11 mouse cellular contexts compared by ENCODE assay signal in genomic region chr5:112859379-112860035, GRCm38 (mm10). TPM values are rescaled to one million over a fixed set of nuclear protein-coding genes. Genes with fewer than 3 reads are reported as not detected.
DNase-seq lines count a peak whose midpoint lies in the region; ATAC-seq lines count a peak whose summit lies in the region.
"Had no signal": no experiment of that assay in that cellular context is flagged by ENCODE, and none has a peak within 500 bp of the region (broad histone marks: within the 10 kb centered on the region; RNA-seq: fewer than 3 reads in every experiment).

No protein-coding gene starts in this region.

- no peaks in the 10 kb centered on the region for H3K4me1 ChIP-seq in embryonic facial prominence, embryonic 14.5 days (ENCODE audit: control insufficient read depth, insufficient read depth, low read length)
- peaks cover 9% of the 10 kb centered on the region; the same call in 1 of the 2 replicates for H3K4me1 ChIP-seq in embryonic facial prominence, embryonic 10.5 days
- peaks cover 16% of the 10 kb centered on the region for H3K4me1 ChIP-seq in hindbrain, embryonic 15.5 days (replicated peaks)
- H3K4me1 ChIP-seq in lung, embryonic 16.5 days (replicated peaks; ENCODE audit: control insufficient read depth, insufficient read depth, low read length) = peaks cover 2% of the 10 kb centered on the region
- H3K4me1 ChIP-seq: embryonic facial prominence, embryonic 12.5 days; liver, embryonic 15.5 days had no signal

- no peak overlapping the region for H3K27ac ChIP-seq in embryonic facial prominence, embryonic 14.5 days (replicated peaks; ENCODE audit: low read depth, low read length)
- no peak overlapping the region for H3K27ac ChIP-seq in embryonic facial prominence, embryonic 10.5 days (replicated peaks)
- H3K27ac ChIP-seq in hindbrain, embryonic 15.5 days (replicated peaks) = peak overlapping the region; percentile 60
- H3K27ac ChIP-seq in lung, embryonic 16.5 days (ENCODE audit: low read length) = no peak overlapping the region
- H3K27ac ChIP-seq: embryonic facial prominence, embryonic 12.5 days; liver, embryonic 15.5 days had no signal

- no peaks in the 10 kb centered on the region for H3K9me3 ChIP-seq in embryonic facial prominence, embryonic 14.5 days (ENCODE audit: control insufficient read depth, low read length)
- H3K9me3 ChIP-seq in embryonic facial prominence, embryonic 10.5 days = no peaks in the 10 kb centered on the region
- no peaks in the 10 kb centered on the region for H3K9me3 ChIP-seq in hindbrain, embryonic 15.5 days
- H3K9me3 ChIP-seq in lung, embryonic 16.5 days (ENCODE audit: control insufficient read depth, low read length) = no peaks in the 10 kb centered on the region
- H3K9me3 ChIP-seq: embryonic facial prominence, embryonic 12.5 days; liver, embryonic 15.5 days had no signal

- no peak overlapping the region for H3K4me3 ChIP-seq in embryonic facial prominence, embryonic 14.5 days (ENCODE audit: low read depth, low read length)
- no peak overlapping the region for H3K4me3 ChIP-seq in embryonic facial prominence, embryonic 10.5 days
- no peak overlapping the region for H3K4me3 ChIP-seq in hindbrain, embryonic 15.5 days
- H3K4me3 ChIP-seq in lung, embryonic 16.5 days (ENCODE audit: low read length) = no peak overlapping the region
- H3K4me3 ChIP-seq: embryonic facial prominence, embryonic 12.5 days; liver, embryonic 15.5 days had no signal

- H3K9ac ChIP-seq in embryonic facial prominence, embryonic 14.5 days (ENCODE audit: low read depth, low read length) = no peak overlapping the region
- H3K9ac ChIP-seq in hindbrain, embryonic 15.5 days = no peak overlapping the region
- H3K9ac ChIP-seq in lung, embryonic 16.5 days (ENCODE audit: low read length) = no peak overlapping the region
- H3K9ac ChIP-seq: embryonic facial prominence, embryonic 12.5 days; liver, embryonic 15.5 days had no signal

- H3K4me2 ChIP-seq in embryonic facial prominence, embryonic 14.5 days (ENCODE audit: low read depth, low read length) = no peak overlapping the region
- H3K4me2 ChIP-seq in hindbrain, embryonic 15.5 days = no peak overlapping the region
- no peak overlapping the region for H3K4me2 ChIP-seq in lung, embryonic 16.5 days (ENCODE audit: low read depth, low read length)
- H3K4me2 ChIP-seq: embryonic facial prominence, embryonic 12.5 days; liver, embryonic 15.5 days had no signal

- 58% methylated on average over 12 of the region's 12 CpGs for WGBS in embryonic facial prominence, embryonic 14.5 days
- WGBS in embryonic facial prominence, embryonic 10.5 days = 59% methylated on average over 12 of the region's 12 CpGs
- 16% methylated on average over 12 of the region's 12 CpGs for WGBS in hindbrain, embryonic 15.5 days
- WGBS in lung, embryonic 16.5 days = 24% methylated on average over 12 of the region's 12 CpGs

- no peaks in the 10 kb centered on the region for H3K36me3 ChIP-seq in embryonic facial prominence, embryonic 14.5 days (ENCODE audit: control insufficient read depth, insufficient read depth, low read length)
- no peaks in the 10 kb centered on the region for H3K36me3 ChIP-seq in embryonic facial prominence, embryonic 10.5 days (replicated peaks)
- no peaks in the 10 kb centered on the region for H3K36me3 ChIP-seq in hindbrain, embryonic 15.5 days
- H3K36me3 ChIP-seq in lung, embryonic 16.5 days (ENCODE audit: control insufficient read depth, insufficient read depth, low read length) = no peaks in the 10 kb centered on the region
- H3K36me3 ChIP-seq: embryonic facial prominence, embryonic 12.5 days; liver, embryonic 15.5 days had no signal

- 0 out of 2 replicates have a peak, but pooled peaks have one; percentile 18 for ATAC-seq in embryonic facial prominence, embryonic 14.5 days (ENCODE audit: low read depth)
- ATAC-seq in hindbrain, embryonic 15.5 days (ENCODE audit: low FRiP score, low read depth) = peak; percentile 59
- ATAC-seq in lung, embryonic 16.5 days (ENCODE audit: low read depth) = peak; percentile 74
- ATAC-seq in megakaryocyte, adult 5-6 weeks (ENCODE audit: poor library complexity, severe bottlenecking) = no peak

- DNase-seq in embryonic facial prominence, embryonic 14.5 days (ENCODE audit: low spot score) = peak; percentile 34
- DNase-seq in embryonic facial prominence, embryonic 10.5 days (ENCODE audit: low spot score) = no peak
- peak; percentile 72 for DNase-seq in Muller cell, postnatal 12 days (ENCODE audit: inconsistent ontology term)
- no peak for DNase-seq in urinary bladder, adult 2 months (ENCODE audit: low spot score)
- no peak for DNase-seq in urinary bladder, adult 18-20 months (ENCODE audit: low spot score in 2 of 2)

- no peaks in the 10 kb centered on the region for H3K27me3 ChIP-seq in embryonic facial prominence, embryonic 14.5 days (replicated peaks; ENCODE audit: control insufficient read depth, insufficient read depth, low read length)
- H3K27me3 ChIP-seq in embryonic facial prominence, embryonic 10.5 days (replicated peaks; ENCODE audit: low read depth, poor library complexity, severe bottlenecking) = peaks cover 9% of the 10 kb centered on the region
- no peaks in the 10 kb centered on the region for H3K27me3 ChIP-seq in hindbrain, embryonic 15.5 days
- H3K27me3 ChIP-seq in lung, embryonic 16.5 days (ENCODE audit: control insufficient read depth, insufficient read depth, low read depth, low read length) = no peaks in the 10 kb centered on the region
- H3K27me3 ChIP-seq: embryonic facial prominence, embryonic 12.5 days; liver, embryonic 15.5 days had no signal

RNA-seq across cellular contexts. Expression of gene Myo18b, which starts 36.7 kb away (rescaled TPM):
- polyA plus RNA-seq in embryonic facial prominence, embryonic 14.5 days (2014; fragmentation: Nextera tagmentation; extraction: Ambion mirVana) = 6.7 and 9.4 TPM in 2 replicates
- 0.19 TPM in 2 replicates for polyA plus RNA-seq in embryonic facial prominence, embryonic 10.5 days (2016; fragmentation: Nextera tagmentation; extraction: Ambion mirVana)
- polyA plus RNA-seq in hindbrain, embryonic 15.5 days (2015; fragmentation: Nextera tagmentation; extraction: Ambion mirVana) = 1.0 and 1.5 TPM in 2 replicates
- polyA plus RNA-seq in lung, embryonic 16.5 days (2015; fragmentation: Nextera tagmentation; extraction: Ambion mirVana) = 1.1 and 1.3 TPM in 2 replicates
- polyA plus RNA-seq in urinary bladder, adult 2 months (2012; rRNA removed) = 2.9 and 3.3 TPM in 2 replicates
- total RNA-seq in megakaryocyte, adult 5-6 weeks (2015) = 0.29 and 0.39 TPM in 2 replicates
- 0.12 and 0.22 TPM in 2 replicates for total RNA-seq in megakaryocyte, adult 5-6 weeks (2017)
- polyA plus RNA-seq: C2C12 had no signal

Comparison
In these comparisons a context has a peak if more than half of its experiments do, and no peak if none do; other contexts are left out.
1. DNase-seq: peak in embryonic facial prominence, embryonic 14.5 days (single experiment) and Muller cell, postnatal 12 days (single experiment); none in embryonic facial prominence, embryonic 10.5 days (single experiment), urinary bladder, adult 2 months (single experiment) and urinary bladder, adult 18-20 months (0 of 2).